Mouse (Mus musculus): ENCODE data around the gene Vav3. TPM values are rescaled to one million over a fixed set of nuclear protein-coding genes. Genes with fewer than 3 reads are reported as not detected.

The Vav3 gene
- polyA plus RNA-seq, 1 experiment from 2014 or later = 2.9 TPM

DNA sequence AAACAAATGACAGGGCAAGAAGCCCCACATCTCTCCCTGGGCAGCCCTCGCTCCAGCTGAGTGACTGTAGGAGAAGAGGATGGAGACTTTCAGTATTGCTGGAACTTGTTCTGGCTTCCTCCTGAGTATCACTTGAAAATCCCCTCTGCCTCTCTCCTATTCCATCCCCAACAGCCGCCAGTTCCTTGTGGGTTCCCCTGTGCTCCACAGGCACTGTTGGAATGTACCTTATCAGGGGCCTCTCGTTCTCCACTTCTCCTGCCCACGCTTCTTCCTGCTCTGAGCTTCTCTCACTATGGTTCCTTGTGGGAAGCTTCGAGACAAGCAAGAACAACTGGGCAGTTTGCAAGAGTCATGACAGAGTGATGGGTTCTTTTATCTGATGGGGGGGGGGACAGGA lies 23.1 kb downstream of the Vav3 start:
- H3K27me3 ChIP-seq (ENCODE audit: control insufficient read depth, insufficient read depth, low read depth, low read length) = no peaks in the 10 kb centered on the region
- no peaks in the 10 kb centered on the region for H3K36me3 ChIP-seq (ENCODE audit: control insufficient read depth, insufficient read depth)
- H3K4me2 ChIP-seq (ENCODE audit: low read depth, low read length) = no peak overlapping the region
- ATAC-seq (ENCODE audit: low read depth) = no peak
- no peak overlapping the region for H3K27ac ChIP-seq (ENCODE audit: low read length)
- peaks cover 5% of the 10 kb centered on the region for H3K4me1 ChIP-seq (ENCODE audit: control insufficient read depth, low read depth, low read length)
- WGBS (ENCODE audit: insufficient replicate concordance) = 27% methylated on average over 5 of the region's 5 CpGs
- no peak overlapping the region for H3K9ac ChIP-seq (ENCODE audit: low read depth, low read length)
- no peak overlapping the region for H3K4me3 ChIP-seq (ENCODE audit: low read depth, low read length)
- no peaks in the 10 kb centered on the region for H3K9me3 ChIP-seq (replicated peaks; ENCODE audit: control insufficient read depth, low read length)

DNA sequence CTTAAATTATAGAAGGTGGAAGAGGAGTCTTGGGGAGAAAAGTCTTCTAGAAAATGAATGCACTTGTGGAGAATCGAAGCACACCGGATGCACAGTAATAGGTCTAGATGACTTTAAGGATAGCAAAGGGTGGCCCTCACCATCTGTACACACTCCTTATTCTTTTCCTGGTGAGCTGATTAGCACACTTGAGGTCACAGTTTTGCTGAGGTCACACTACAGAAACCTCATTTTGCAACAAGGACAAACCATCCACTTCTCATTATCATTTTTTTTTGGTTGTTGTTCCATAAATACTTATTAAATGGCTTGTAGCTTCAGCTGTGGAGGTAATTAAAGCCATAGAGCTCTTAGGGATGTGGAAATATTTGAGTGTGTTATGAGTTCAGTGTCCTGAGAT lies 25.4 kb downstream of the Vav3 start:
- H3K9ac ChIP-seq (ENCODE audit: low read depth, low read length) = no peak overlapping the region
- H3K4me2 ChIP-seq (ENCODE audit: low read depth, low read length) = no peak overlapping the region
- H3K9me3 ChIP-seq (replicated peaks; ENCODE audit: control insufficient read depth, low read length) = no peaks in the 10 kb centered on the region
- H3K27ac ChIP-seq (ENCODE audit: low read length) = no peak overlapping the region
- no peaks in the 10 kb centered on the region for H3K27me3 ChIP-seq (ENCODE audit: control insufficient read depth, insufficient read depth, low read depth, low read length)
- peaks cover 5% of the 10 kb centered on the region for H3K4me1 ChIP-seq (ENCODE audit: control insufficient read depth, low read depth, low read length)
- H3K36me3 ChIP-seq (ENCODE audit: control insufficient read depth, insufficient read depth) = no peaks in the 10 kb centered on the region
- no peak for ATAC-seq (ENCODE audit: low read depth)
- H3K4me3 ChIP-seq (ENCODE audit: low read depth, low read length) = no peak overlapping the region
- WGBS (ENCODE audit: insufficient replicate concordance) = 36% methylated on average over 2 of the region's 2 CpGs

DNA sequence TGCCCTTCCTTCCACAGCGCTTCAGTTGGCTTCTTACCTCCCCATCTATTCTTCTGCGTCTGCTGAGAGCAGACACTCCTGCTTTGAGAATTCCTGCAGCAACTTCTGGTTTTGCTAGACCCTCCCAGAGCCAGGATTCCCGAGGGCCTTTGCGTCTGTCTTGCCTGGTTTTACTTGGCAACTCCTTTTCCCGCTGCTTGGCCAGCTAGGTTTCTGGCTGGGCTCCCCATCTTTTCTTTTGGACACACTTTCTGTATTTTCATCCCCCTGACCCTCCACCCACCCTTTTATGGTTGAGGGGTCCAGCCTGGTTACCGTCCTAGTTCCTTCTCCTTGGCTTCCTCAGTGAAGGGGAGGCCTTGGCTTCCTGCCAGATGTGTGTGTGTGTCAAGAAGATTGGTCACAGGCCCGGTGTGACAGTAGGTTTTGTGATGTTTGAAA lies 26.0 kb downstream of the Vav3 start:
- no peaks in the 10 kb centered on the region for H3K36me3 ChIP-seq (ENCODE audit: control insufficient read depth, insufficient read depth)
- no peak overlapping the region for H3K27ac ChIP-seq (ENCODE audit: low read length)
- no peaks in the 10 kb centered on the region for H3K9me3 ChIP-seq (replicated peaks; ENCODE audit: control insufficient read depth, low read length)
- no peak overlapping the region for H3K4me2 ChIP-seq (ENCODE audit: low read depth, low read length)
- H3K4me1 ChIP-seq (ENCODE audit: control insufficient read depth, low read depth, low read length) = peaks cover 5% of the 10 kb centered on the region
- WGBS (ENCODE audit: insufficient replicate concordance) = 37% methylated on average over 7 of the region's 7 CpGs
- H3K9ac ChIP-seq (ENCODE audit: low read depth, low read length) = no peak overlapping the region
- no peak for ATAC-seq (ENCODE audit: low read depth)
- H3K4me3 ChIP-seq (ENCODE audit: low read depth, low read length) = no peak overlapping the region
- no peaks in the 10 kb centered on the region for H3K27me3 ChIP-seq (ENCODE audit: control insufficient read depth, insufficient read depth, low read depth, low read length)

DNA sequence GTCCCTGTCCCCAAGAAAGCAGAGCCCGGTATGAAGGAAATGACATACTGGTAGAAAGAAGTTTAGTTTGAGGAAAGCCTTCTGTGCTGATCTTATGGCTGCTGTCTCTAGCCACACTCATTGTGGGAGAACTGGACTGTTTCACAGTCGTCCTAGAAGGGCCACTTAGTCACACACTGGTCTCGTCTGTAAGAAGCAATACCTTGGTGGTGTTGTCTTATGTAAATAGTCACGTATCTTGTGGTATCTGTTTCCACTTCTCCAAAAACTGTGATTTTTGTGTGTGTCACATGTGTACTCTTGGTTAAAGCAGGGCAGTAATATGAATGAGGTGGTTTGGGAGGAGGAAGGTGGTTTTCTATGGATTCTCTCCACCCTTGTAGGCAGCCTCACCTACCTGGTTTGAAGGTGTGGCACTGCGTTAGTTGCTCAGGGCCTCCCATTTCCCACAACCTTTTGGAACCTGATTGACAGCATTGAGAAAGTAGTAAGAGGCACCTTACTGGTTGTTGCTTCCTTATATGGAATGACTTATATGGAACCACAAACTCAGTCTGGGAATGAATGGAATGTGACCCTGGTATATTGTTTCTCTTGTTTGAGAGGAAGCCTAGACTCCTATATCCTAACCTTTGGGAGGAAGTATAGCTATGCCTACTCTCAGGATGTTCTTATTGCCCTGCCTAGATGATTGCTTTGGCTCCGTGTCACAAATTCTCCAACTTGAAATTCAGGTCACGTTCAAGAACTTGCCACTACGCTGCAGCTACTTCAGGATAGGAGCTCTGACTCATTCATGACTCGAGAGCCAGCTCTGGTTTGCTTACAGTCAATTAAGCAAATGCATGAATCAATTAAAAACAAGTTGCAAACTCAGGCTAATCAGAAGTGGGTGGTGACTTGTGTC lies 28.2 kb downstream of the Vav3 start:
- H3K27ac ChIP-seq (ENCODE audit: low read length) = no peak overlapping the region
- 55% methylated on average over 9 of the region's 9 CpGs for WGBS (ENCODE audit: insufficient replicate concordance)
- H3K27me3 ChIP-seq (ENCODE audit: control insufficient read depth, insufficient read depth, low read depth, low read length) = no peaks in the 10 kb centered on the region
- no peak overlapping the region for H3K4me2 ChIP-seq (ENCODE audit: low read depth, low read length)
- no peaks in the 10 kb centered on the region for H3K36me3 ChIP-seq (ENCODE audit: control insufficient read depth, insufficient read depth)
- no peak overlapping the region for H3K9ac ChIP-seq (ENCODE audit: low read depth, low read length)
- no peak overlapping the region for H3K4me3 ChIP-seq (ENCODE audit: low read depth, low read length)
- no peak for ATAC-seq (ENCODE audit: low read depth)
- H3K4me1 ChIP-seq (ENCODE audit: control insufficient read depth, low read depth, low read length) = no peaks in the 10 kb centered on the region; the same call in 1 of the 2 replicates
- no peaks in the 10 kb centered on the region for H3K9me3 ChIP-seq (replicated peaks; ENCODE audit: control insufficient read depth, low read length)

DNA sequence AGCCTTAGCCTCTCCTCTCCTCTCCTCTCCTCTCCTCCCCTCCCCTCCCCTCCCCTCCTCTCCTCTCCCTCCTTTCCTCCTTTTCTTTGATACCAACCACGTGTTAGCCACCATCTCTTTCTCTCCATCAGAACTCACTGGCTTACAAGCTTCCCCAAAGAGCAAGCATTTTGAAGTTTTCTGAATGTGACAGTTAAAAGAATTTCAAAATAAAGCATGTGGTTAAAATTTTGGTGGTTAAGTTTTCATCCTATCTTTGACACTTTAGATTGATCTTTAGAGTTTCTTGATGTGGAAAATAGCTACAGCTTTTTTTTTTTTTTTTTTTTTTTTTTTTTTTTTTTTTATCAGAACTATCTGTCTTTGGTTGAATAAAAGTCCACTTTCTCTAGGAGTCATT lies 31.1 kb downstream of the Vav3 start:
- Histone ChIP-seq H3K4me1 (ENCODE audit: control insufficient read depth, low read depth, low read length) (no peaks in the 10 kb centered on the region), H3K27ac (ENCODE audit: low read length) (no peak overlapping the region), H3K36me3 (ENCODE audit: control insufficient read depth, insufficient read depth) (no peaks in the 10 kb centered on the region), H3K4me3 (ENCODE audit: low read depth, low read length) (no peak overlapping the region), H3K9me3 (replicated peaks; ENCODE audit: control insufficient read depth, low read length) (no peaks in the 10 kb centered on the region), H3K9ac (ENCODE audit: low read depth, low read length) (no peak overlapping the region), H3K27me3 (ENCODE audit: control insufficient read depth, insufficient read depth, low read depth, low read length) (no peaks in the 10 kb centered on the region), H3K4me2 (ENCODE audit: low read depth, low read length) (no peak overlapping the region)
- no peak for ATAC-seq (ENCODE audit: low read depth)
- no CpG with 5 or more reads among the region's 1 CpGs for WGBS (ENCODE audit: insufficient replicate concordance)

DNA sequence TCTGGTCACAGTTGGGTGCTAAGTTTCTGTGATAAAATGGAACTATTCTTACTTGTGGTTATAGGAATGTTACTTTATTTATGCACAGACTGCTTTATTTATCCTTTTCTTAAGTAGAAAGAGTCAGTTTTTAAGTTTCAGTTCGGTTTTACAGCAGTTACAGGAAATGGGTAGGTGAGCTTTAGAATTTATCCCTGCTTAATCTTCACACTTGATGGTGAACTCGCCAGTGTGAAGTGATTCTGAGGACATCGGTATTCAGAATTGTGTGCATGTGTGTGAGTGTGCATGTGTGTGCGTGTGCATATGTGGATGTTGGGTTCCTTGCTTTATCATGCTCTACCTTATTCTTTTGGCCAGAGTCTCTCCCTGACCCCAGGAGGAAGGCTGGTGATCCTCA lies 32.2 kb downstream of the Vav3 start:
- no peak for ATAC-seq (ENCODE audit: low read depth)
- no peak overlapping the region for H3K4me2 ChIP-seq (ENCODE audit: low read depth, low read length)
- no peak overlapping the region for H3K27ac ChIP-seq (ENCODE audit: low read length)
- no peaks in the 10 kb centered on the region for H3K27me3 ChIP-seq (ENCODE audit: control insufficient read depth, insufficient read depth, low read depth, low read length)
- peaks cover 4% of the 10 kb centered on the region; the same call in 1 of the 2 replicates for H3K4me1 ChIP-seq (ENCODE audit: control insufficient read depth, low read depth, low read length)
- 63% methylated on average over 4 of the region's 4 CpGs for WGBS (ENCODE audit: insufficient replicate concordance)
- no peaks in the 10 kb centered on the region for H3K36me3 ChIP-seq (ENCODE audit: control insufficient read depth, insufficient read depth)
- H3K9me3 ChIP-seq (replicated peaks; ENCODE audit: control insufficient read depth, low read length) = no peaks in the 10 kb centered on the region
- H3K9ac ChIP-seq (ENCODE audit: low read depth, low read length) = no peak overlapping the region
- H3K4me3 ChIP-seq (ENCODE audit: low read depth, low read length) = no peak overlapping the region

DNA sequence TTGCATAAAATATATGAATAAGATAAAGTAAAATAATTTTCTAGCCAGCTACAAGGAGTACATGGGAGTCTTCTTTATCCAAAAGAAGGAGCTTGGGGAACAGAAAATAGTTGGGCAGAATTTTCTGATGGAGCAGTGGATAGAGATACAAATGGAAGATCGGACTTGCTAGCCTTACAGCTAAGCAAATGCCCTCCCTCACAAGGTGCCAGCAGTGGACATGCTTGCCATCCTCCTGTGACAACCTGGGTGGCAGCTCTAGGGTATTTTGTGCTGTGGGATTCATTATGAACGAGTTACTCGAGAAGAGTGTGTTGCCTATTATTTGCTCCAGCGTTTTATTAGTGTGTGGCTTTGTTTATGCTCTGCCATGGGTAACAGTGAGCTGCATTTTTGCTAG lies 37.8 kb downstream of the Vav3 start:
- 47% methylated on average over 4 of the region's 4 CpGs for WGBS (ENCODE audit: insufficient replicate concordance)
- no peak overlapping the region for H3K9ac ChIP-seq (ENCODE audit: low read depth, low read length)
- ATAC-seq (ENCODE audit: low read depth) = peak; percentile 33; the same call in 1 of the 2 replicates

DNA sequence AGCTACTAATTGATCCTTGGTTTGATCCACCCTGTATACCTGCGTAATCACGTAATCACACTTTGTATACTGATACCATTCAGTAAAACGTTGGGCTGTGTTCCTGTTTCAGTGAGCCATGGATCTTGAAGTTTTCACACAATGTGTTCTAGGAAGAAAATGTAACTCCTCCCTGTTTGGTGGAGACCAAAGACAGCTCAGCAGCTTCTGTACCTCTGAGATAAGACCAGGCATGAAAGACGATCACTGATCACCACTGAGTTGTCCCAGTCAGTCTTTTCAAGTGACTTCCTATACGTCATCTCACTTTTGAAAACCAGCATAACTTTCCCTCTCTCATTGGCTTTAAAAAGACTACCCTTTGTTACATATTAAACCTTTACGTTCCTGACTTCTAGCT lies 38.2 kb downstream of the Vav3 start:
- H3K36me3 ChIP-seq (ENCODE audit: control insufficient read depth, insufficient read depth) = no peaks in the 10 kb centered on the region
- peak overlapping the region; percentile 15; the same call in 1 of the 2 replicates for H3K4me3 ChIP-seq (ENCODE audit: low read depth, low read length)
- no peaks in the 10 kb centered on the region for H3K27me3 ChIP-seq (ENCODE audit: control insufficient read depth, insufficient read depth, low read depth, low read length)
- peak overlapping the region; percentile 84 for H3K27ac ChIP-seq (ENCODE audit: low read length)
- peaks cover 10% of the 10 kb centered on the region for H3K4me1 ChIP-seq (ENCODE audit: control insufficient read depth, low read depth, low read length)
- H3K9ac ChIP-seq (ENCODE audit: low read depth, low read length) = no peak overlapping the region
- no peaks in the 10 kb centered on the region for H3K9me3 ChIP-seq (replicated peaks; ENCODE audit: control insufficient read depth, low read length)
- ATAC-seq (ENCODE audit: low read depth) = peak; percentile 99
- peak overlapping the region; percentile 43 for H3K4me2 ChIP-seq (ENCODE audit: low read depth, low read length)
- 19% methylated on average over 6 of the region's 6 CpGs for WGBS (ENCODE audit: insufficient replicate concordance)

More for the DNA sequence above, 37.8 kb downstream of the Vav3 start:
- peak overlapping the region; percentile 43 for H3K4me2 ChIP-seq (ENCODE audit: low read depth, low read length)
- peaks cover 10% of the 10 kb centered on the region for H3K4me1 ChIP-seq (ENCODE audit: control insufficient read depth, low read depth, low read length)
- no peaks in the 10 kb centered on the region for H3K9me3 ChIP-seq (replicated peaks; ENCODE audit: control insufficient read depth, low read length)
- peak overlapping the region; percentile 15; the same call in 1 of the 2 replicates for H3K4me3 ChIP-seq (ENCODE audit: low read depth, low read length)
- peak overlapping the region; percentile 84 for H3K27ac ChIP-seq (ENCODE audit: low read length)
- H3K36me3 ChIP-seq (ENCODE audit: control insufficient read depth, insufficient read depth) = no peaks in the 10 kb centered on the region
- H3K27me3 ChIP-seq (ENCODE audit: control insufficient read depth, insufficient read depth, low read depth, low read length) = no peaks in the 10 kb centered on the region

DNA sequence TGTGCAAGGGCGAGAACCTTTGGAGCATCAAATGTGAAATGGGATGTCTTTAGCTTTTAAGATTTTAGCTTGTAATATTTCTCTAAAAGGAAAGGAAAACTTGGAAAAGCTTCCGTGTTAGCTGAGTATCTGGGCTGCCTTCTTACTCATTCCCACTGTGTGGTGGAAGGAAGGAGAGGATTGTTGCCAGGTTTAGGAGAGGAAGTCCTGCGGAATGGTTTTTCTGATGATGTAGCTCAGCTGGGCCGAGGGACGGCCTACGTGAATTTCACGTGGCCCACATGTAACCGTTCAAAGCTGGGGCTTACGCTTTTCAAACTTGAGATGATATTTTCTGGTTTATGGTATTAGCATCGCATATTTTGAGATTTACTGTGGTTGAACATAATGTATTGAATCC lies 48.3 kb downstream of the Vav3 start:
- Histone ChIP-seq H3K36me3 (ENCODE audit: control insufficient read depth, insufficient read depth) (no peaks in the 10 kb centered on the region), H3K27ac (ENCODE audit: low read length) (no peak overlapping the region), H3K4me1 (ENCODE audit: control insufficient read depth, low read depth, low read length) (no peaks in the 10 kb centered on the region), H3K9me3 (replicated peaks; ENCODE audit: control insufficient read depth, low read length) (no peaks in the 10 kb centered on the region), H3K4me2 (ENCODE audit: low read depth, low read length) (no peak overlapping the region), H3K27me3 (ENCODE audit: control insufficient read depth, insufficient read depth, low read depth, low read length) (no peaks in the 10 kb centered on the region), H3K4me3 (ENCODE audit: low read depth, low read length) (no peak overlapping the region), H3K9ac (ENCODE audit: low read depth, low read length) (no peak overlapping the region)
- WGBS (ENCODE audit: insufficient replicate concordance) = 74% methylated on average over 10 of the region's 10 CpGs
- no peak for ATAC-seq (ENCODE audit: low read depth)

Measured in liver, embryonic 16.5 days (tissue).